Mouse (Mus musculus) lung, postnatal 0 days (tissue): ENCODE results near the gene Ccar1.

Experiments used
- CTCF ChIP-seq: IDR thresholded peaks from 2 replicates; pipeline ENCODE4 v1.5.1; 2016; ENCODE audit warnings: antibody characterized with exemption, mild to moderate bottlenecking
- EP300 ChIP-seq: IDR thresholded peaks from 2 replicates; pipeline ENCODE4 v1.6.1; 2016; ENCODE audit warnings: antibody characterized with exemption, mild to moderate bottlenecking, control low read depth

DNA sequence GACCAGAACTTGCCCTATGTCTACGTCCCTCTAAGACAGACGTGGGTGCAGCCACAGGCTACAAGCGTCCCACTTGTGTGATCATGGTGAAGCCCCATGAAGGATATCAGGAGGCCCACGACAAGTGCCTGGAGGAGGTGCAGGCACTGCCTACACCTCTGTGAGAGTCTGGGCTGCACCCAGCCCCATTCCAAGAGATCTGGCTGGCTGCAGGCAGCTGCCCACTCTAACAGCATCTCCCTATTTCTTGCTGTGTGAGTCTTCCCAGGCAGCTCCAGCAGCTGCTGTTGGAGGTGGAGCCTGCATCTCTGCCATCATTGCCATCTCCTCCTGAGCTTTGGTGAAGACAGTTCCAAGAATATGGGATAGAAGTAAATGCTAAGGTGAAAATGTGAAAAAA is 89.7 kb downstream of the Ccar1 start:
- TF ChIP-seq EP300 (no peak), CTCF (no peak)
